Mouse (Mus musculus) liver, embryonic 14.5 days (tissue): ENCODE data around the gene Man2c1.
A peak's percentile ranks its signal among the peaks of the same experiment; 100 is the strongest.

Experiments used
- CTCF ChIP-seq: IDR thresholded peaks from 2 replicates; pipeline ENCODE4 v1.5.1; 2016; ENCODE audit warnings: antibody characterized with exemption, low read depth, control low read depth
- EP300 ChIP-seq: IDR thresholded peaks from 2 replicates; pipeline ENCODE4 v1.6.1; 2016; ENCODE audit warnings: antibody characterized with exemption, low read depth

DNA sequence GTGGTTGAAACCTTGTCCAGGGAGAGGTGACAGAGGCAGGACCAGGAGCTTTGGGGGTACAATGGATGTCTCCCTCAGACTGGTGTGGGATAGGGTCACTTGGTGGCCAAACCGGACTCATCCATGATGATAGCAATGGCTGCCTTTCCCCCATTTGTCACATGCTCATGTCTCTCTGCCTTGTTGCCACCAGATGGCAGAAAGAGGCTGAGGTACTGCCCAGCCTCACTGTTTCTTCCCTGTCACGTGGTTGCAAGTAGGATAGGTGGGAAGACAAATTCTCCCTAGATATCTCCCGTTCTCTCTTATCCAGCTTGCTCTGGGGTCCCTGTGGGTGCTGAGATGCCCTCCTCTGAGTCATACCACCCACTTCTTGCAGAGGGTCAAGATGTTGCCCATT lies 32.0 kb downstream of the Man2c1 start:
- TF ChIP-seq CTCF: peak; percentile 73
- TF ChIP-seq EP300: no peak
